Mouse (Mus musculus) left cerebral cortex, adult 2 months (tissue): Measurements from ENCODE around the gene BC048403. TPM values are rescaled to one million over a fixed set of nuclear protein-coding genes. Genes with fewer than 3 reads are reported as not detected.

ENCODE experiments used
- DNase-seq, 2 experiments: peaks; one replicate each; pipeline ENCODE4 v3.0.0; 2021 to 2022; ENCODE audit warnings: low spot score in 2 of 2, mixed read lengths in 1 of 2; ENCODE audit errors: extremely low spot score in 1 of 2
- H3K27ac ChIP-seq: fragments of 200-600 bp; 2 replicates; pipeline ENCODE4 v1.8.1; 2022
- H3K4me3 ChIP-seq: fragments of 200-600 bp; 2 replicates; pipeline ENCODE4 v1.8.1; 2022
- CTCF ChIP-seq: fragments of 200-600 bp; IDR thresholded peaks from 2 replicates; pipeline ENCODE4 v1.8.1; 2022; ENCODE audit warnings: antibody characterized with exemption, mild to moderate bottlenecking, moderate library complexity
- intact Hi-C: fragments of 180-260 bp; cut with DNase I; formaldehyde crosslinking; loops from one replicate; pipeline ENCODE4 v1.15.1; 2025
- total RNA-seq, 2 experiments: library from RNA; stranded (reverse); gene quantifications; 2 replicates each; pipeline ENCODE4 v1.2.3; 2021

Gene BC048403
- total RNA-seq, 2 experiments from 2014 or later, result 9.9 to 10.4 TPM

DNA sequence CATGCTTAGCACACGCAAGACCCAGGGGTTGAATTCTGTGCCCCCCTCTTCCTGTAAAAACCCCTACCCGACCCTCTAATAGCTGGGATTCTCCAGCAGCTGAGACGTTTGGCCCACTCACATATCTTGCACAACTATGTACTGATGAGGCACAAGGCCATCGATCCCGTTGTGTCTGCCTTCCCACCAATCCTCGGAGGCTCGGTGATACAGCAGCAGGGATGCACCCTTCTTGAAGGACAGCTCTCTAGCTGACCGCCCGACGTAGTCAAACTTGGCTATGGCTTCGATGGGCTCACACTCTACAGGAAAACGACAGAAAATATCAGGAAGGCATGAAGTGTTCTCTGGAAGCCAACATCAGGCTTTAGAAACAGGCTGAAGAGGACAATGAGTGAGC is 54.7 kb downstream of the BC048403 start:
- no peak for TF ChIP-seq CTCF
- H3K4me3 ChIP-seq, result no peak overlapping the region
- intact Hi-C loops, result no loop called here
- H3K27ac ChIP-seq, result no peak overlapping the region
- no peak for DNase-seq

DNA sequence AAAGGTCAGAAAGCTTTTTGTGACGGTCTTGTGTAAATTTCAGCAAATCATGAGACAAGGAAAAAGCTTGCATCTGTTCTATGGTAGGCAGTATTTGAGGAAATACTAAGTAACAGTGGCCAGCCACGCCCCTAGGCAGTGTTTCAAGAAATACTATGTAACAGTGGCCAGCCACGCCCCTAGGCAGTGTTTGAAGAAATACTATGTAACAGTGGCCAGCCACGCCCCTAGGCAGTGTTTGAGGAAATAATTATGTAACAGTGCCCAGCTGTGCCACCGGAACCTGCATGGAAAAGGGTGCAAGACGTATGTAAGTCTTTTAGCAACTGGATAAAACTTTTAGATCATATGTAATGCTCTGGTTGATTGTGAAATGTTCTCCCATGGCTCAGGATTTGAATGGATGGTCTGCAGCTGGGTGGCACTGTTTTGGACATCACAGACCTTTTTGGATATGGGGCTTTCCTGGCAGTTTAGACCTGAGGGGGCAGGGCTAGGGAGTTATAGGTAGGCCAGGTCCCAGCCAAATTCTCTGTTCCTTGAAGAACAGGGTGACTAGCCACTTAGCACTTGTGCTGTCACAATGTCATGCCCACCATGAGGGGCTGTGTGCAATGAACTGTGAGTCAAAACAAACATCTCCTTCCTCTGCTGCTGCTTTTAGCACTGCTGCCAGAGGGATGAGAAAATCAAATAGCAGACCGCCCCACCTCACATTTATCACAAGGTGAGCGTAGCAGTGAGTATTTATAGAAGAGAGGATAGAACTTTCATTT is 56.5 kb downstream of the BC048403 start:
- no peak for TF ChIP-seq CTCF
- no peak for DNase-seq
- Histone ChIP-seq H3K27ac (no peak overlapping the region), H3K4me3 (no peak overlapping the region)
- intact Hi-C loops, result no loop called here

DNA sequence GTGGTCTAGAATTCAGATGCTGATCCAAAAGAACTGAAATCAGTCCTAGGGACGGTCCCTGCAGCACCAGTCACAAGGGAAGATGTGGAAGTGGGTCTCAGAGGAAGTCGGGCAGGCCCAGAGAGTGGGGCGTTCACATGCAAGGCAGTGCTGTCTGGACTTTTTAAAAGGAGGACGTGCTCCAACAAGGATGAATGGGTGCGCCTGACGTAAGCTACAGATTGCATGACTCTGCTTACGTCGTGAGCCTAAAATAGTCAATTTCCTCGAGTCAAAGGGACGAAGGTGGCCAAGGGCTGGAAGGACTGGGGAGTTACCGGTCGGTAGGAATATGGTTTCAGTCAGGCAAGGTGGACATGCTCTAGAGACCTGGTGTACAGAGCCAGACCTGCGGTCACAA is 60.3 kb downstream of the BC048403 start:
- Histone ChIP-seq H3K27ac (no peak overlapping the region), H3K4me3 (no peak overlapping the region)
- TF ChIP-seq CTCF, result no peak
- intact Hi-C loops, result no loop called here
- no peak for DNase-seq

Other genes with a start within 250 kb of the BC048403 start
- gene Tbk1, start 153.2 kb upstream of the BC048403 start, total RNA-seq, result 10 to 100 TPM; 47.2 to 50.3 TPM
- 10 to 100 TPM; 63.8 to 76.9 TPM for gene Xpot, start 113.6 kb upstream of the BC048403 start, total RNA-seq
- under 1 TPM in 1 of 2 experiments, not detected in 1; 0.42 TPM for gene D930020B18Rik, start 98.3 kb upstream of the BC048403 start, total RNA-seq